Mouse (Mus musculus) midbrain, postnatal 0 days (tissue): ENCODE measurements around the gene Gm10181. TPM values are rescaled to one million over a fixed set of nuclear protein-coding genes. Genes with fewer than 3 reads are reported as not detected.
A peak's percentile ranks its signal among the peaks of the same experiment; 100 is the strongest.

Experiments
- ATAC-seq: fragments of 200-750 bp; cut with Nextera tagmentation; 2 replicates; pipeline ENCODE4 v1.8.0; 2017; ENCODE audit warnings: moderate number of reproducible peaks, mild to moderate bottlenecking, moderate TSS enrichment, moderate library complexity; ENCODE audit not compliant: low FRiP score
- DNase-seq: peaks from one replicate; pipeline ENCODE4 v3.0.0-alpha.2; 2015; ENCODE audit warnings: low spot score
- H3K27ac ChIP-seq: fragments of 300-500 bp; sonication (generic); 2 replicates; pipeline ENCODE4 v1.5.1; 2014; ENCODE audit warnings: low read depth, mild to moderate bottlenecking, low read length, mixed read lengths
- H3K27me3 ChIP-seq: fragments of 300-500 bp; sonication (generic); 2 replicates; pipeline ENCODE4 v1.6.1; 2014; ENCODE audit warnings: low read length, control low read depth, mixed read lengths; ENCODE audit not compliant: insufficient read depth
- H3K36me3 ChIP-seq: fragments of 300-500 bp; sonication (generic); 2 replicates; pipeline ENCODE4 v1.6.1; 2014; ENCODE audit warnings: low read length, control low read depth, mixed read lengths; ENCODE audit not compliant: insufficient read depth
- H3K4me1 ChIP-seq: fragments of 300-500 bp; sonication (generic); 2 replicates; pipeline ENCODE4 v1.6.1; 2014; ENCODE audit warnings: mild to moderate bottlenecking, control low read depth, antibody characterized with exemption, low read length, mixed read lengths; ENCODE audit not compliant: insufficient read depth
- H3K4me2 ChIP-seq: fragments of 300-500 bp; sonication (generic); 2 replicates; pipeline ENCODE4 v1.6.1; 2014; ENCODE audit warnings: low read depth, mild to moderate bottlenecking, low read length, mixed read lengths; ENCODE audit not compliant: poor library complexity, severe bottlenecking
- H3K4me3 ChIP-seq: fragments of 300-500 bp; sonication (generic); 2 replicates; pipeline ENCODE4 v1.5.1; 2014; ENCODE audit warnings: low read depth, mild to moderate bottlenecking, low read length, moderate library complexity
- H3K9ac ChIP-seq: fragments of 300-500 bp; sonication (generic); replicated peaks from 2 replicates; pipeline ENCODE4 v1.6.1; 2014; ENCODE audit warnings: mild to moderate bottlenecking, low read length, moderate library complexity, mixed read lengths; ENCODE audit not compliant: poor library complexity, severe bottlenecking
- H3K9me3 ChIP-seq: fragments of 300-500 bp; sonication (generic); 2 replicates; pipeline ENCODE4 v1.6.1; 2016; ENCODE audit warnings: low read length, control low read depth
- CTCF ChIP-seq: IDR thresholded peaks from 2 replicates; pipeline ENCODE4 v1.5.1; 2016; ENCODE audit warnings: antibody characterized with exemption, mild to moderate bottlenecking
- WGBS: fragments of 180-500 bp; shearing (Covaris S2); extraction: QIAGEN DNeasy Blood & Tissue Kit; methylation state at CpG from one replicate; pipeline ENCODE4 v1.1.7; 2014; 5-methylcytosine and 5-hydroxymethylcytosine counted together
- polyA plus RNA-seq: library from polyadenylated mRNA; unstranded; fragments of >200 nt; fragmentation: Nextera tagmentation; extraction: Ambion mirVana; gene quantifications from 2 replicates; pipeline ENCODE4 v1.2.1, GENCODE M21; 2015
- total RNA-seq: library from RNA; depleted of rRNA; stranded (reverse); fragments of >200 nt; gene quantifications from 2 replicates; pipeline ENCODE4 v1.2.3, GENCODE M21; 2014; rRNA removed

Gene Gm10181
- total RNA-seq (not detected in 2 replicates), polyA plus RNA-seq (not detected in 2 replicates)

- DNase-seq, result no peak
- no peak for ATAC-seq
- H3K4me1 ChIP-seq, result no peaks in the 10 kb centered on the region
- no peak within 1 kb of the TSS for H3K4me2 ChIP-seq
- no peak within 1 kb of the TSS for H3K4me3 ChIP-seq
- H3K36me3 ChIP-seq, result no peaks in the 10 kb centered on the region
- no peak within 1 kb of the TSS for H3K9ac ChIP-seq
- no peaks in the 10 kb centered on the region for H3K9me3 ChIP-seq
- TF ChIP-seq CTCF, result no peak
- no peak within 1 kb of the TSS for H3K27ac ChIP-seq
- 80% methylated on average over 2 of the region's 2 CpGs for WGBS
- no peaks in the 10 kb centered on the region for H3K27me3 ChIP-seq
Measured at GRCm38 (mm10) chr9:25089122-25089521, at the start of gene Gm10181. Gm10181 (plus strand) TSS chr9:25089422.

- Histone ChIP-seq H3K36me3 (no peaks in the 10 kb centered on the region), H3K27ac (no peak overlapping the region), H3K4me3 (no peak overlapping the region), H3K27me3 (no peaks in the 10 kb centered on the region), H3K4me1 (no peaks in the 10 kb centered on the region), H3K9ac (no peak overlapping the region), H3K4me2 (no peak overlapping the region), H3K9me3 (no peaks in the 10 kb centered on the region)
- WGBS, result 29% methylated on average over 6 of the region's 6 CpGs
- TF ChIP-seq CTCF, result peak; percentile 86
- ATAC-seq, result no peak
- DNase-seq, result peak; percentile 88
Measured at GRCm38 (mm10) chr9:25041665-25042064, 47.6 kb upstream of the Gm10181 start.

GRCm38 (mm10) chr9:25042162-25043111, 46.8 kb upstream of the Gm10181 start:
- DNase-seq (no peak), ATAC-seq (no peak)

GRCm38 (mm10) chr9:25044325-25044724, 44.9 kb upstream of the Gm10181 start:
- no peak for TF ChIP-seq CTCF
- no peak overlapping the region for H3K27ac ChIP-seq
- WGBS, result 93% methylated on average over 3 of the region's 3 CpGs

More at GRCm38 (mm10) chr9:25042162-25043111, 46.8 kb upstream of the Gm10181 start:
- TF ChIP-seq CTCF, result no peak
- no peak overlapping the region for H3K27ac ChIP-seq
- H3K4me1 ChIP-seq, result no peaks in the 10 kb centered on the region
- no peaks in the 10 kb centered on the region for H3K27me3 ChIP-seq
- no peak overlapping the region for H3K4me3 ChIP-seq
- no peaks in the 10 kb centered on the region for H3K9me3 ChIP-seq
- H3K4me2 ChIP-seq, result no peak overlapping the region
- H3K9ac ChIP-seq, result no peak overlapping the region
- H3K36me3 ChIP-seq, result no peaks in the 10 kb centered on the region
- WGBS, result 77% methylated on average over 15 of the region's 15 CpGs

GRCm38 (mm10) chr9:25048289-25048688, 40.9 kb upstream of the Gm10181 start:
- 65% methylated on average over 2 of the region's 2 CpGs for WGBS
- DNase-seq (no peak), ATAC-seq (no peak)
- H3K9ac ChIP-seq, result no peak overlapping the region
- H3K9me3 ChIP-seq, result no peaks in the 10 kb centered on the region
- no peaks in the 10 kb centered on the region for H3K4me1 ChIP-seq
- TF ChIP-seq CTCF, result no peak
- no peak overlapping the region for H3K27ac ChIP-seq
- no peaks in the 10 kb centered on the region for H3K27me3 ChIP-seq
- no peak overlapping the region for H3K4me3 ChIP-seq
- no peak overlapping the region for H3K4me2 ChIP-seq
- no peaks in the 10 kb centered on the region for H3K36me3 ChIP-seq

More at GRCm38 (mm10) chr9:25044325-25044724, 44.9 kb upstream of the Gm10181 start:
- no peaks in the 10 kb centered on the region for H3K4me1 ChIP-seq
- H3K9ac ChIP-seq, result no peak overlapping the region
- H3K4me2 ChIP-seq, result no peak overlapping the region
- ATAC-seq, result no peak
- no peak for DNase-seq
- H3K4me3 ChIP-seq, result no peak overlapping the region
- H3K9me3 ChIP-seq, result no peaks in the 10 kb centered on the region
- H3K27me3 ChIP-seq, result no peaks in the 10 kb centered on the region
- H3K36me3 ChIP-seq, result no peaks in the 10 kb centered on the region

- TF ChIP-seq CTCF, result no peak
- no peak overlapping the region for H3K4me2 ChIP-seq
- no peaks in the 10 kb centered on the region for H3K9me3 ChIP-seq
- ATAC-seq (no peak), DNase-seq (no peak)
- H3K4me1 ChIP-seq, result no peaks in the 10 kb centered on the region
- H3K36me3 ChIP-seq, result no peaks in the 10 kb centered on the region
- H3K4me3 ChIP-seq, result no peak overlapping the region
- H3K9ac ChIP-seq, result no peak overlapping the region
- no peaks in the 10 kb centered on the region for H3K27me3 ChIP-seq
- no peak overlapping the region for H3K27ac ChIP-seq
- WGBS, result 78% methylated on average over 2 of the region's 2 CpGs
Measured at GRCm38 (mm10) chr9:25048940-25049339, 40.3 kb upstream of the Gm10181 start.
